Mouse (Mus musculus) MEL (cell line): ENCODE measurements around the gene Cflar. TPM values are rescaled to one million over a fixed set of nuclear protein-coding genes. Genes with fewer than 3 reads are reported as not detected.

Experiments used
- DNase-seq: peaks from one replicate; pipeline ENCODE4 v3.0.0; 2011; ENCODE audit warnings: low read depth, low spot score
- H3K27ac ChIP-seq: 2 replicates; pipeline ENCODE4 v1.5.1; 2012; ENCODE audit warnings: low read depth, mild to moderate bottlenecking, control low read depth, low read length, moderate library complexity; ENCODE audit not compliant: control insufficient read depth
- H3K27me3 ChIP-seq, 2 experiments: fragments of 150-350 bp in 1 of 2; sonication (generic) in 1 of 2; 2 replicates each; pipeline ENCODE4 v1.6.1; 2012; ENCODE audit warnings: low read length in 2 of 2, mild to moderate bottlenecking in 2 of 2, improper control_type of control experiment in 1 of 2, moderate library complexity in 1 of 2; ENCODE audit not compliant: insufficient read depth in 2 of 2, control insufficient read depth in 1 of 2
- H3K36me3 ChIP-seq, 2 experiments: 2 replicates each; pipeline ENCODE4 v1.6.1; 2012 to 2014; ENCODE audit warnings: low read length in 2 of 2, improper control_type of control experiment in 1 of 2, inconsistent platforms in 1 of 2, mild to moderate bottlenecking in 1 of 2; ENCODE audit not compliant: insufficient read depth in 2 of 2, control insufficient read depth in 1 of 2
- H3K4me1 ChIP-seq, 2 experiments: fragments of 150-350 bp in 1 of 2; sonication (generic) in 1 of 2; 2 replicates each; pipeline ENCODE4 v1.6.1; 2012; ENCODE audit warnings: low read length in 2 of 2, improper control_type of control experiment in 1 of 2, mild to moderate bottlenecking in 1 of 2; ENCODE audit not compliant: insufficient read depth in 2 of 2, control insufficient read depth in 1 of 2
- H3K4me3 ChIP-seq, 2 experiments: fragments of 150-350 bp in 1 of 2; sonication (generic) in 1 of 2; 2 replicates each; pipeline ENCODE4 v1.5.1; 2012; ENCODE audit warnings: low read depth in 2 of 2, low read length in 2 of 2, mild to moderate bottlenecking in 2 of 2, moderate library complexity in 2 of 2, control low read depth in 1 of 2, improper control_type of control experiment in 1 of 2; ENCODE audit not compliant: control insufficient read depth in 1 of 2, insufficient read depth in 1 of 2
- H3K79me2 ChIP-seq: 2 replicates; pipeline ENCODE4 v1.6.1; 2012; ENCODE audit warnings: mild to moderate bottlenecking, low read length, moderate library complexity; ENCODE audit not compliant: control insufficient read depth, poor library complexity, insufficient read depth
- H3K9ac ChIP-seq: 2 replicates; pipeline ENCODE4 v1.6.1; 2012; ENCODE audit warnings: low read depth, mild to moderate bottlenecking, control low read depth, low read length, moderate library complexity; ENCODE audit not compliant: control insufficient read depth, poor library complexity, severe bottlenecking
- H3K9me3 ChIP-seq: fragments of 150-350 bp; sonication (generic); replicated peaks from 2 replicates; pipeline ENCODE4 v1.6.1; 2012; ENCODE audit warnings: mild to moderate bottlenecking, low read length, improper control_type of control experiment, moderate library complexity; ENCODE audit not compliant: insufficient read depth
- BHLHE40 ChIP-seq: IDR thresholded peaks from 2 replicates; pipeline ENCODE4 v1.6.1; 2012; ENCODE audit warnings: low read depth, mild to moderate bottlenecking, inconsistent platforms, low read length, improper control_type of control experiment, borderline replicate concordance
- CTCF ChIP-seq, 3 experiments: IDR thresholded peaks in 2 of 3; conservative IDR thresholded peaks in 1 of 3; 2 replicates each; pipeline ENCODE4 v1.5.1; 2011 to 2012; ENCODE audit warnings: low read length in 3 of 3, low read depth in 2 of 3, mild to moderate bottlenecking in 2 of 3, improper control_type of control experiment in 1 of 3, inconsistent platforms in 1 of 3, mixed read lengths in 1 of 3, moderate library complexity in 1 of 3; ENCODE audit not compliant: control insufficient read depth in 1 of 3, insufficient read depth in 1 of 3, poor library complexity in 1 of 3, severe bottlenecking in 1 of 3
- E2F4 ChIP-seq: IDR thresholded peaks from 2 replicates; pipeline ENCODE4 v1.6.1; 2011; ENCODE audit warnings: low read depth, low read length, improper control_type of control experiment, borderline replicate concordance
- EP300 ChIP-seq, 2 experiments: IDR thresholded peaks; 2 replicates each; pipeline ENCODE4 v1.6.1; 2011; ENCODE audit warnings: improper control_type of control experiment in 2 of 2, low read length in 2 of 2, low read depth in 1 of 2, mild to moderate bottlenecking in 1 of 2
- GABPA ChIP-seq: IDR thresholded peaks from 2 replicates; pipeline ENCODE4 v1.6.1; 2012; ENCODE audit warnings: low read depth, mild to moderate bottlenecking, inconsistent platforms, low read length, improper control_type of control experiment, moderate library complexity
- JUND ChIP-seq: IDR thresholded peaks from 2 replicates; pipeline ENCODE4 v1.6.1; 2011; ENCODE audit warnings: low read depth, mild to moderate bottlenecking, improper control_type of control experiment, low read length
- KAT2A ChIP-seq: conservative IDR thresholded peaks from 2 replicates; pipeline ENCODE4 v1.6.1; 2012; ENCODE audit warnings: low read depth, low read length, improper control_type of control experiment, inconsistent platforms
- MAX ChIP-seq: IDR thresholded peaks from 2 replicates; pipeline ENCODE4 v1.6.1; 2011; ENCODE audit warnings: low read length, improper control_type of control experiment
- MAZ ChIP-seq: IDR thresholded peaks from 2 replicates; pipeline ENCODE4 v1.6.1; 2012; ENCODE audit warnings: low read depth, mild to moderate bottlenecking, inconsistent platforms, low read length, improper control_type of control experiment
- MXI1 ChIP-seq: IDR thresholded peaks from 2 replicates; pipeline ENCODE4 v1.6.1; 2011; ENCODE audit warnings: mild to moderate bottlenecking, low read depth, low read length, improper control_type of control experiment
- MYC ChIP-seq: IDR thresholded peaks from 2 replicates; pipeline ENCODE4 v1.6.1; 2011; ENCODE audit warnings: low read depth, mild to moderate bottlenecking, low read length, improper control_type of control experiment, moderate library complexity
- POLR2A ChIP-seq, 2 experiments: IDR thresholded peaks; 2 replicates each; pipeline ENCODE4 v1.6.1; 2011 to 2012; ENCODE audit warnings: low read length in 2 of 2, mild to moderate bottlenecking in 2 of 2, control low read depth in 1 of 2, improper control_type of control experiment in 1 of 2, low read depth in 1 of 2, moderate library complexity in 1 of 2; ENCODE audit not compliant: control insufficient read depth in 1 of 2, insufficient read depth in 1 of 2, poor library complexity in 1 of 2
- RCOR1 ChIP-seq: IDR thresholded peaks from 2 replicates; pipeline ENCODE4 v1.6.1; 2012; ENCODE audit warnings: low read depth, mild to moderate bottlenecking, inconsistent platforms, low read length, improper control_type of control experiment
- SIN3A ChIP-seq: IDR thresholded peaks from 2 replicates; pipeline ENCODE4 v1.6.1; 2012; ENCODE audit warnings: low read length, improper control_type of control experiment, inconsistent platforms
- SMC3 ChIP-seq: IDR thresholded peaks from 2 replicates; pipeline ENCODE4 v1.6.1; 2011; ENCODE audit warnings: low read depth, low read length, improper control_type of control experiment
- TAL1 ChIP-seq: IDR thresholded peaks from 2 replicates; pipeline ENCODE4 v1.6.1; 2012; ENCODE audit warnings: mild to moderate bottlenecking, inconsistent platforms, low read length, moderate library complexity, mixed read lengths
- TCF12 ChIP-seq: IDR thresholded peaks from 2 replicates; pipeline ENCODE4 v1.6.1; 2014; ENCODE audit warnings: low read depth, mild to moderate bottlenecking, inconsistent platforms, low read length, improper control_type of control experiment, moderate library complexity
- UBTF ChIP-seq: IDR thresholded peaks from 2 replicates; pipeline ENCODE4 v1.6.1; 2012; ENCODE audit warnings: low read depth, mild to moderate bottlenecking, inconsistent platforms, low read length, improper control_type of control experiment, moderate library complexity, borderline replicate concordance; ENCODE audit not compliant: insufficient read depth
- ZNF384 ChIP-seq: IDR thresholded peaks from 2 replicates; pipeline ENCODE4 v1.6.1; 2012; ENCODE audit warnings: low read depth, mild to moderate bottlenecking, inconsistent platforms, low read length, improper control_type of control experiment
- polyA plus RNA-seq, 2 experiments: library from polyadenylated mRNA; stranded (reverse) in 1 of 2; unstranded in 1 of 2; fragments of >175 nt in 1 of 2; fragments of >200 nt in 1 of 2; gene quantifications; 2 replicates each; pipeline versions ENCODE4 v1.2.1 to v1.2.4; 2012; ENCODE audit warnings: low replicate concordance in 2 of 2, low read depth in 1 of 2; ENCODE audit not compliant: insufficient read length in 2 of 2, insufficient read depth in 1 of 2, missing spikeins in 1 of 2
- total RNA-seq: library from RNA; depleted of rRNA; stranded (reverse); fragments of 300-350 nt; gene quantifications from 2 replicates; pipeline ENCODE4 v1.2.3, GENCODE M21; 2012

Cflar gene
- total and polyA plus RNA-seq, 3 experiments, result 13.1 to 13.2 TPM; not detected in 1

- no peak overlapping the region for H3K9ac ChIP-seq
Observed at GRCm38 (mm10) chr1:58727747-58728589, 16.7 kb downstream of the Cflar start.

GRCm38 (mm10) chr1:58728590-58728868, 17.2 kb downstream of the Cflar start:
- Histone ChIP-seq H3K9me3 (no peaks in the 10 kb centered on the region), H3K27me3 (no peaks in the 10 kb centered on the region), H3K27ac (no peak overlapping the region), H3K4me3 (no peak overlapping the region), H3K4me1 (no peaks in the 10 kb centered on the region), H3K79me2 (no peaks in the 10 kb centered on the region), H3K9ac (no peak overlapping the region), H3K36me3 (peaks cover 0 to 4% of the 10 kb centered on the region in 2 experiments; a peak in 2 of 4 replicates)
- no peak for TF ChIP-seq BHLHE40
- no peak for TF ChIP-seq UBTF
- TF ChIP-seq JUND, result no peak
- no peak for TF ChIP-seq E2F4
- no peak for TF ChIP-seq MAX
- no peak for TF ChIP-seq KAT2A
- TF ChIP-seq SMC3, result no peak
- no peak for TF ChIP-seq EP300 (IDR thresholded peaks at IDR 0.05; ENCODE audit: low read depth in 1 of 2, low read length in 2 of 2)
- TF ChIP-seq POLR2A (IDR thresholded peaks at IDR 0.05; ENCODE audit: control insufficient read depth in 1 of 2, insufficient read depth in 1 of 2, low read depth in 1 of 2, low read length in 2 of 2, poor library complexity in 1 of 2), result no peak
- no peak for TF ChIP-seq MXI1
- no peak for TF ChIP-seq RCOR1
- TF ChIP-seq ZNF384, result no peak
- no peak for TF ChIP-seq GABPA
- DNase-seq, result no peak

More at GRCm38 (mm10) chr1:58727747-58728589, 16.7 kb downstream of the Cflar start:
- Histone ChIP-seq H3K79me2 (no peaks in the 10 kb centered on the region), H3K4me1 (no peaks in the 10 kb centered on the region), H3K27ac (no peak overlapping the region), H3K36me3 (peaks cover 0 to 4% of the 10 kb centered on the region in 2 experiments; a peak in 2 of 4 replicates), H3K9me3 (no peaks in the 10 kb centered on the region), H3K4me3 (no peak overlapping the region), H3K27me3 (no peaks in the 10 kb centered on the region)
- DNase-seq, result no peak
- TF ChIP-seq MAX (no peak), MXI1 (no peak), SIN3A (no peak), MYC (no peak), TCF12 (no peak), ZNF384 (no peak), TAL1 (no peak), SMC3 (no peak), CTCF (IDR thresholded peaks at IDR 0.05 in 2 of 3, conservative IDR thresholded peaks at IDR 0.05 in 1 of 3; ENCODE audit: control insufficient read depth in 1 of 3, insufficient read depth in 1 of 3, low read depth in 2 of 3, low read length in 3 of 3, poor library complexity in 1 of 3, severe bottlenecking in 1 of 3) (no peak), MAZ (no peak), E2F4 (no peak), JUND (no peak)
